Mouse (Mus musculus): ENCODE results near the gene Mlf2.
A peak's percentile ranks its signal among the peaks of the same experiment; 100 is the strongest.
"Not testable (repeated sequence)": the region's sequence is repeated elsewhere in the genome, so short reads cannot be mapped to it uniquely, and the experiment has no call there.

Gene Mlf2

DNA sequence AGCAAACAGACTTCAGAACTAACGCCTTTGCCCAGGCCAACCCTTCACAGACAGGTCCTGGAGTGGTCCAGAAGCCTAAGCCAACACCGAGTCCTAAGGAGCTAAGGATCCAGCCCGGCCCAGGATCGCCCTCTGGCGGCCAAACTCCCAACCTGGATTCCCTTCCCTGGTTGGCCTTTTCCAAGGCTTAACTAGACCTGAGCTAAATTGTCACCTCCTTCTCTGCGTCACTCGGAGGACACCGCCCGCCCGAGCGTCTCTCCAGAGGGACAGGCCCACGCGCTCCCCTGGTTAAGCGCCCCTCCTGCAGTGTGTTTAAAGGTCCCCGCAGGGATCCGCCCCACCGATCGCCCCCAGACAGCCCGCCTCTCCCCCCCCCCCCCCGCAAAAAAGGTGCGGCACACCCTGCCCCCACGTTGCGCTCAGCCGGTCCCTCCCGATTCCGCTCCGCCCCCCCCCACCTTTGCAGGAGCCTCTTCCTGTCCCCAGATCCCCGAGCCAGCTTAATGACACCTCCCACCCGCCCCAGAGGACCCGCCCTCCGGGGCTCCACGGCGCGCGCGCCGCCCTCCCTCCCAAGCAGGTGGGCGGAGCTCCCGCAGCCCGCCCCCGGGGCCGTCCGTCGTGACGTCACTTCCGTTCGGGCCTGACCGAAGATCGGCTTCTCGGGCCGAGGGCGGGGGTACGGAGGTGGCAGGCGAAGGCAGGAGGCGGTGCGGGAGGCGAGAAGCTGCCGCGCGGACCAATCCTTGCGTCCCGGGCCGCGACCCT lies at the start of gene Mlf2:
Gene Mlf2, plus strand, starts transcription at position 633 of the 771 bp plus-strand sequence.
- DNase-seq: peak; percentile 99

DNA sequence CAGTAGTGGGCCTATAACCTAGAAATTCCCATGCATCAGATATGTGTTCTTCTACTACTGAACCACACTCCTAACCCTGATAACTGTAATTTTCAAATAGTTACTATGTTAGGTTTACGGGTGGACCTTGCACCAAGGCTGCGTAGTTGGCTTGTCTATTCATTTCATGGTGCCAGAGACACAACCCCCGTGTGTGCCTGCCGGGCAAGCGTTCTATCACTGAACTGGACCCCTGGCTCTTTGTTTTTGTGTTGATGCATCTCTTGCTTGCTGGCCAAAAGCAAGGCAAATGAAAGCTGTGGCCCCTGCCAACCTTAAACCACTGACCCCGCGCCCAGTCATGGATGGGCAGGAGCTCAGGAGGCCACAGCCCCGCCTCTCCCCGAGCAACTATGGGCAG lies 49.4 kb upstream of the Mlf2 start:
- no peak for DNase-seq

DNA sequence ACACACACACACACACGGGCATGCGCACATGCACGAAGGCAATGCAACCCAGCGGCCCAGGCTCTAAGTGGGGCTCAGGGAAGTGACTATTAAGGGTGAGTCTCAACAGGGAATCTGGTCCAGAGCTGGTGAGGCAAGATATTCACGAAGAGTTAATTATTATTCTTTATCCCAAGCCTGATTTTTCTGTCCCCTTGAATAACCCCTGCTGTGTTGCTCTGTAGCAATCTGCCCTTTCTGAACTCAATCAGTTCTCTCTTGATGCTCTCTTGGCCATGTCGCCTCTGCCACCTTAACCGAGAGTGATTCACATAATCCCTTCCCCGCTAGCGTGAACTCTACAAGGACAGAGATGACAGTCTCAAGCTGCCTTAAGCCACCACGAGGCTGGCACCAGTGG lies 47.8 kb upstream of the Mlf2 start:
- DNase-seq: no peak

DNA sequence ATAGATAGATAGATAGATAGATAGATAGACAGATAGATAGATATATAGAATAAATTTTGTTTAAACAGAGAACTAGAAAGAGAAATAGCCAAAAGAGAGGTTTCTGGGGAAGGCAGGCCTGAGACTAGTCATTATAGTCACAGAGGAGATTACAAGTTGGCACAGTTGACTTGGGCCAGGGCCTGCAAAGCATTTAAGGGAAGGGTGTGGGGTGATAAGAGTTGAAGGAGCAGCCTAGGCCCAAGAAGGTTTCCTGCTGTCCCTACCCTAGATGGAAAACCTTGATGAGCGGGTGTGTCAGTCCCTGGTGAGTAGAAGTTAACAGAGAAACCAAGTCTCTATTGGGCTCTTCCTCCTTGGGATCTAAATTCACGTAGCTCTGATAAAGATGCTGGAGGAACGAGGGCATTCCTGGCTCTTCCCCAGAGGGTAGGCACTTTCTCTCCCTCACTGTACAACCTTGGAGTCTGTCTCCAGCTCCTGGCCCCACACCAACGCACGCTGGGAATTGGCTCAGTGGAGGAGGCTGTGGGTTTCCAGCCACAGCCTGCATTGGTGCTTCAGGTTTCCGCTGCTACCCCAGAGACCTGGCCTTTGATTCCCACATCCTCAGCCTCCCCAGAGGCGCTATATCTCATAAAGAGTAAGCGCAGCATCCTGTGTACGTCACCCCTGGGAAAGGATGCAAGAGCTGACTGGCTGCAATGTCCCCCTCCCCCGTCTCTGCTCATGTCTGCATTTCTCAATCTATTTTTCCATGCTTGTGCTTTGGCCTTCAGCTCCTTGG lies 46.3 kb upstream of the Mlf2 start:
- DNase-seq: peak; percentile 69 to 84

DNA sequence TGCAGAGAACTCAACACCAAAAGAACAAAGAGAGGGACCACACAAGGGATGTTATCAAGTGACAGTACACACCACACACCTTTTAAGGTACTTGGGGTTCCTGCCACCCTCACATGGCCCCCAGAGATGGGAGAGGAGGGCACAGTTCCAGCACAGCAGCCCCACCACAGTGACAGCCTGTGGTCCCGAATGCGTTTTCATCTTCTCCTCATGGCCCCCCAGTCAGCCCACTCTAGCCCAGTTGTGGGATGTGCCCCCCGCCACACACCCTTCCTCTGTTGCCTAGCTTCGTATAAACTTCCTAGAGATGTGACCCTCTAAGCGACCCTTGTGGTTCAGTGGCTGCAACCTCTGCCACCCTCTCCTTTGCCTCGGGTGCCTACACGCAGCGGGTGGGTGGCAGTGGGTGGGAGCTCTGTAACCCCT lies 45.2 kb upstream of the Mlf2 start:
- peak; percentile 72 to 79 for DNase-seq

DNA sequence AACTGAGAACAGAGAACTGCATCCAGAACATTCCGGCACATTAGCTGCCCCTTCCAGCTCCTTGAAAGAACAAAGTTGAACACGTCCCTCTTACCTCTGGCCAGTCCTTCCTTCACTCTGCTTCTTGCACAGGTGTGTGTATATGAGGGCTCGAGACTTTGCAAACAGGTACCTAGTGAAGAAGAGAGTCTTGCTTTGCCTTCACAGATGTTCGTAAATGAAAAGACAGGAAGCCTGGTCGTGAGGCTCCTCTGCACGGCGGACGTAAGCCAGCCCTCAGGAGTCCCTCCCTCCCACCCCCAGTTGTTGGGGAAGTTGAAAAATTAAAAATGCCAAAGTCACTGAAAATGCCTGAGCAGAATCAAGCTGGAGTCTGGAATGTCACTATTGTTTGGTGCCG lies 43.2 kb upstream of the Mlf2 start, which contains the start of gene Cd4:
Gene Cd4, minus strand, starts transcription at position 236 of the 400 bp plus-strand sequence.
- peak; percentile 54 to 68 for DNase-seq

DNA sequence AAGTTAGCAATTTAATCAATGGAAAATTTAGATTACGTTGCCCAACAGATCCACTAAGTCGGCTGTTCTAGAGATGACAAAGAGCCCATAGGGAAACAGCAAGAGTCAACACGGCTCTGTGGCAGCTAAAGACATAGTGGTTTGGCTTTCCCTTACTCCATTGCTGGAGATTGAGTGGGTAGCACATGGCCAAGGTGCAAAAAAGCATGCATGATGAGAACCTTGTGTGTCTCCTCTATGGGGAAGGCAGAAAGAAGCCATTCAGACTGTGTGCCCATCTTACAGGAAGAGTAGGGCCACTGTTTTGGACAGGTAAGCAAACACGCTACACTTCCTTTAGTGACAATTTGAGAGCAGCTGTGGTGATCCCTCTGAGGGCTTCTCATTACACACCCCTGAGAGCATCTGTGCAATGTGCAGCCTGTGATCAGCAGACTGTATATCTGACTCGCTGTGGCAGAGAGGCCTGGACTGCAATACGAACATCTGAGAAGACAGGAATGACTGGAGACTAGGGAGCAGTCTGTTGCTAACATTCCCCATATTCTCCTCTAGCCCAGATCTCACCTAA lies 42.5 kb upstream of the Mlf2 start:
- DNase-seq: peak in 1 of 2 experiments; percentile 51

DNA sequence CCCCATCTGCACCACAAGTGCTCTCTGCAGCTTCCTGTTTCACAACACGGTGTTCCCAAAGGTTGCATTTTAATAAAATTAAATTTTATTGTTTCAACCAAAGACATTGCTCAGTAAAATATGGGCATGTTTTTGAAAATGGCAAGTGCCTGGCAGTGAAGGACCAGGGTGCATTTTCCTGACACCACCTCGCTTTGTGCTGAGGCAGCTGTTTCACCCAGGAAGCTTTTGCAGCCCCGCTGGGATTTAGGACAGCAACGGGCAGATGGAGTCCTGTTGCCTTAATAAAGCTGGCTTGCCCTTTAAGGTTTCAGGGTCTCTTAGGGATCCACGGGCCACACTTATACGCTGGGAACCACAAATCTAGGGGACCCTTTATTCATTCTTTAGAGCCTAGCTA lies 40.2 kb upstream of the Mlf2 start:
- DNase-seq: no peak

DNA sequence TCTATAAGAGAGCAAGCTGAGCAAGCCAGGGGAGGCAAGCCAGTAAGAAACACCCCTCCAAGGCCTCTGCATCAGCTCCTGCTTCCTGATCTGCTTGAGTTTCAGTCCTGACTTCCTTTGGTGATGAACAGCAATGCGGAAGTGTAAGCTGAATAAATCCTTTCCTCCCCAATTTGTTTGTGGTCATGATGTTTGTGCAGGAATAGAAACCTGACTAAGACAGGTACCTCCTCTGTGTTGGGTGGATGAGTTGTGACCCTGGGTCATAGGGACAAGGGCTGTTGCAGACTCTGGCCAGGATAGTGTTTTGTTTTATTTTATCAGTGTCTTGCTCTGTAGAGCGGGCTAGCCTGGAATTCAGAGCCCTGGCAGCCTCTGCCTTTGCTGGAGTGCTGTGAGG lies 37.1 kb upstream of the Mlf2 start:
- DNase-seq: not testable (repeated sequence)

DNA sequence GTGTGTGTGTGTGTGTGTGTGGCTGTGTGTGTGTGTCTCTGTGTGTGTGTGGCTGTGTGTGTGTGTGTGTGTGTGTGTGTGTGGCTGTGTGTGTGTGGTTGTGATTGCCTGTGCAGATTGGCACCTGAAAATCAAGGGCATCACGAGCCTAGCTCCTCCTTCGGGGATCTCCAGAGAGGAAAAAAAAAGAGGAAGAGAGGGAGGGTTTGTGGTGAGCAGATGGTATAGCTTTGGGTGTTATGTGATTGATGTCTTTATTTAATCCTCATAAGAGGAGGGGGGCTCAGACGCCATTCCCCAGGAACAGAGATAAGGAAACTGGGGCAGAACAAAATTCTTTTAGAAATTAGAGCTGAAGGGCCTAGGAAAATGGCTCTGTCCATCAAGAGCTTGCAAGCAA lies 32.8 kb upstream of the Mlf2 start:
- DNase-seq: peak in 1 of 2 experiments; percentile 54

DNA sequence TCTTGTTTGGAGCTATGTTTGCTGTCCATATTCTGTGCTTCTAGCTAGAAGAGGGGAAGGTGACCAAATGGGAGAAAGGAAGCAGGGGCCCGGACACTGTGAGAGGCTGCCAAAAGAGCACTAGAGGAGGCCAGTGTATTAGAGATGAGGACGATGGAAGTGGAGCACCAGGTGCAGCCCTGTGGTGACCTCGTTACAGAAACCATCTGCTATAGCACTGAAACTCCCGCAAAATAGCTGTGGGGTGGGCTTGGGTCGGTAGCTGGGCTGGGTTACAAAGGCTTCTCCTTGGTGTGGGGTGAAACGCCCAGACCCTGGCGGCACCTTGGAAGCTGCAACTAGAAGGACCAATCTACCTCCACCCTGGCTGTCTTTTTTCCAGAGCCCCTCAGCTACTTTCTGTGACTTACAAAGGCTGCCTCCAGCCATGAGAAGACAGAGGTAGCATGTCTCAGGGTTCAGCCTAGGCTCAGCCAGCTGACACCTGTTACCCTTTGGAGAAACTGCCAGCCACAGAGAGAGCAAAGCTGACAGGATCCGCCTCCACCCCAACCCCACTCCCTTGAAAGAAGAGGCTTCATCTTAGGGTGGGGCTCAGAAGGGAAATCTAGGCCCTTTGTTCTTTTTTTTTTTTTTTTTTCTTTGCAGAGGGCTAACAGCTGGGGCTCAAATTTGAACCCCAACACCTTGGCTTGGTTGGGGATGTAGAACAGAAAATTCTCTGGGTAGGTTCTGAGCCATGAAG lies 31.0 kb upstream of the Mlf2 start:
- peak; percentile 85 to 93 for DNase-seq

DNA sequence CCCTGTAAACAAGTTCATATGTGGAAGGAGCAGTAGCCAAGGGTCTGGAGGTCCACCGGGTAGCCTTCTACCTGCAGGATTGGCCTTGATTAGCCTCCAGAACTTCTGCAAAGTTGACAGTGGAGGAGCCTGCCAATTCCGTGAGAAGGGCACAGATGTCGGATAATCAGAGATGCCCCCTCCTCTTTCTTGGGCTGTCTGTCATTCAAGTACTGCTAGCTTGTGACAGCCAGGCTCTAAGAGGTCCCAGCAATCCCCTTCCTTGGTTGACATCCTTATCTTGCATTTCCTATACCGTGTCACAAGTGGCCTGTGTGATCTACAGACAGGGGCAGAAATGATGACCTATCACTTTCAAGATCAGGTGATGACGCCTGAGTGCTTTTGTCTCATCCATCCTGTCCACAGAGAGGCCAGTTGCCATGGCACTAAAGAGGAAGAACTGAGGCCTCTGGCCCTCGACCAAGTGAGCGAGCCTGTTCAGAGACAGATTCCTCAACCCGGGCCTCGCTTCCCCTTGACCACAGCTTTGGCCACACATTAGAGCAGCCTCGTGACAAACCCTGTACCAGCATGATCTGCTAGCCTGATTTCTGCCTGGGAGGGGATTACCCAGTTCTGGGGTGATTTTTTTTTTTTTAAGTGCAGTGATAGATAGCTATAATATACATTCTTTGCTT lies 30.2 kb upstream of the Mlf2 start:
- DNase-seq: peak; percentile 61 to 63

DNA sequence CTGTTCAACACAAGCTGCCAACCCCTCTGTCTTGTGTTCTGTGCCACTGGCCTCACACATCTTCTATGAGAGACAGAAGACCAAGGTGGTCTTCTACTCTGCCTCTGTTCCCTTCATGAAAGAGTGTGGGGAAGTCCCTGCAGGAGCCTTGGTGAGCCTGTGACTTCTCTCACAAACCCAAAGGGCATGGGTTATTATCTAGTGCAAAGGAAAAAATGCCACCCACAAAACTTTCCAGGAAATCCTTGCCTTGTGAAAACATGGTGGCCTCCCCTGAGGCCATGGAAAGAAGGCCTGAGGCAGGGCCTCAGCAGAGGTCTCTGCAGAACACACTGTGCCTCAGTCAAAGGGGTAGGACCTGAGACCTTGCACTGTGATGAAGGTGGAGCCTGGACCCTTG lies 29.3 kb upstream of the Mlf2 start:
- DNase-seq: peak in 1 of 2 experiments; percentile 47

DNA sequence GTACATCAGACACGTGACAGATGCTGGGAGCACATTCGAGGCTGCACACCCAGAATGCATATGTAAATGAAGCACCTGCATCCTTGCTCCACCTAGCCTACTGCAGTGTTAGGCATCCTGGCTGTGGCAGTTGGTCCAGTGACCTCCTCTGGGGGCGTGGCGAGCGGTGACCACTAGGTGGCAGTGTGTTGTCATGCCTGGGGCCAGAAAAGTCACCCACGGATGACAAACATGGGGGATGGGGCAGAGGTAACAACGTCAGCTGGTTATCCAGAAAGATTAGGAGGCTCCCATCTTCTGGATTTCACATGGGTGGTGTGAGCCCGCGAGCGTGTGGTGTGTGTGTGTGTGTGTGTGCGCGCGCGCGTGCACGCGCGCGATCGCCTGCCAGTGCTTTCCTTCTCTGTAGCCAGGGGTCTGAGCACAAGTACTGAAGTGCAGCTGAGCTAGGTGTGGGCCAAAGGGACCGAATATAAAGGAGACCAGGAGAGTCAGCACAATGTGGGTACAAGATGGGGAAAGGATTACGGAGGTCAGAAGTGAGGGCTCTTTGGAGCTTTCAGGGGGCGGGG lies 27.5 kb upstream of the Mlf2 start:
- DNase-seq: peak; percentile 98 to 99

DNA sequence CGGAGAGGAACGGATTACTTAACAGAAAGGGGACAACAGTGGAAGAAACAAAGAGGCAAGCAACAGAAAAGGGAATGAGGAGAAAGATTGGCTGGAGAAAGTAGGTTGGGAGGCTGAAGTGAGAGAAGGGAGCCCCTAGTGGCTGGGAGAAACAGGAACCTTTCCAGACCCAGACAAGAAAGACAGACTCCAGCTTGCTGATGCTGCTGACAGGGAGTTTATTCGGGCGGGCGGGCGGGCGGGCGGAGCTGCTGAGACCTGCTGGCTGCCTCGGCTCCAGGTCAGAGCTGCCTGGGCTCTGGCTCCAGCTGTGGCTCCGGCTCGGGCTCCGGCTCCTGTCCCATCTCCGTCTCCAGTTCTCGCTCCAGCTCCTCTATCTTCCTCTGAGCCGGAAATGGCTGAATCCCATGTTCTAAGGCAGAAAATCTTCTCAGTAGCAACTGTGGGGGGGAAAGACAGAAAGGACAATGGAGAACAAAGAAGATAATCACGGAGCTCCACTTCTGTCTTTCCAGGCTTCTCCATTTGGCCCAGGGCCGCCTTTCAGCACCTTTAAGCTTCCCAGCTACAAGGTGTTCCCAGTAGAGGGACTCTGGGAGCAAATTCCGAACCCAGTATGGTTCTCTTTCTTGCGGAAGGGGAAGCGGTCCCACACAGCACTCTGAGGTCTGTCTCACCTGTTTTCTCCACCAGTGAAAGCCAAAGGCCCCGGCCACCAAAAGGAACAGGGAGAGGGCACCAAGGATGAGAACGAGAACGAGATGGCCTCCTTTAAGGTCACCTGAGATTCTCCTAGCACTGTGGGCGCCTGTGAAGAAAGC lies 26.8 kb upstream of the Mlf2 start:
- peak in 1 of 2 experiments; percentile 66 for DNase-seq

DNA sequence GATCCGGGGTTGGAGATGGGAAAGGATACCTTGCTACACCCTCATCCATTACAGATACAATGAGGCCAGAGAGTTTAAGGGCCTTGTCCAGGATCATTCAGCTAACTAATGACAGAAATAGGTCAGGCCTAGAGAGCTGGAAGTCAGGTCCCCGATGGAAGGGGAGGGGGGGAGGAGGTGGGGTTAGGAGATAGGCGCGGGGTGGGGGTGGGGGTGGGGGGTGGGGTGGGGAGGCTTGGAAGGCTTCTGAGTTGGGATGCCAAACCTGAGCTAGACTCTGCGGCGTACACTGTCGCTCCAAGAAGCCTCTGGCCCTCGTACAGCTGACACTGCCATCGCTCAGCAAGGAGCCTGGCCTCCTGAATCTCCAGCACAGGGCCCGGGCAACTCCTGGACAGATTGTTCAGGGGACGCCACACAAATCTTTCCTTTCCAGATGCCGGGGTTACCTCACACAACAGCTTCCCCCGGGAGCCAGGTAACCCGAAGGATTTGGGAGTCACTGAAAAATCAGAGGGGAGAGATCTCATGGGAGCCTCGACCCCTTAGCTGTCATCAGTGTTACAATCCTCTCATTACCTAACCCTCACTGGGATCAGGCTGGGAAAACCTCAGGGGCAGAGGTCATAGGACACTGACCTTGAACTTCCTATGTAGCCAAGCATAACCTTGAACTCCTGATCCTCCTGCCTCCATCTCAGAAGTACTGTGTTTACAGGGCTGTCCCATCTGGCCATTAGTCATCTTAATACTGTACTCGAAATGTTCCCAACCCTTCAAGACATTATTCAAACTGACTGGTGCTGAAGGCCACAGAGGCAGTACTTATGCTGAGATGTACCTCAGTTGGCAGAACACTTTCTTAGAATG lies 26.0 kb upstream of the Mlf2 start:
- no peak for DNase-seq

DNA sequence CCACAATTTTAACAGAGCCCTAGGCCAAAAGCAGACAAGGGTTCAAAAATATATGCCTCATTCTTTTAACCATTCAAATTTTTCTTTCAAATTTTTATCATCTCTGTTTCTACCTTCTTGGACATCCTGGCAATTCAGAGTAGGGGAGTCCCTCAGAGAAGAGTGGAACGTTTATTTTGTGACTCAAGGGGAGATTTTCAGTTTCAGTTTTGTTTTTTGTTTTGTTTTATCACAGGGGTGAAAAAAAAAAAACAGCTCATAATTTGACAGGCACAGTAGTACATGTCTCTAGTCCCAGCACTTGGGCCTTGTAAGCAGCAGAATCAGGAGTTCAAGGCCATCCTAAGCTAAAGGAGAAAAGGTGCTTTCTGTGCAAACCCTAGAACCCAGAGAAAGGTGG lies 23.4 kb upstream of the Mlf2 start:
- no peak for DNase-seq

DNA sequence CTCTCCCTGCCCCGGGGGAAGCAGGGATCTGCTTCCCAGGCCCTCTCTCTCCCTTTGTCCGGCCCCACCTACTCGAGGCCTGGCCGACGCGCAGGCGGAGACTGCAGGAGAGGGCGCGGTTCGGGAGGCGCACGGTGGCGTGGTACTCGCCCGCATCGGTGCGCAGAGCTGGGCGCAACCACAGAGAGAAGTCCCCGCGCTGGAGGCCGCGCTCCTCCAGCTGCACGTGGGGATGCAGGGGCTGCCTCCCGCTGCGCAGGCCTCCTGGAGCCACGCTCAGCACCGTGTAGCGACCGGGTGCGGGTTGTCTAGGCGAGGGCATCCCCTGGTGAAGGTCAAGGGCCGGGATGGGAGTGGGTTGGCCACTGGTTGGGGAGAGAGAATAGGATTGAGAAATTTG lies 21.2 kb upstream of the Mlf2 start:
- DNase-seq: peak; percentile 28 to 48

DNA sequence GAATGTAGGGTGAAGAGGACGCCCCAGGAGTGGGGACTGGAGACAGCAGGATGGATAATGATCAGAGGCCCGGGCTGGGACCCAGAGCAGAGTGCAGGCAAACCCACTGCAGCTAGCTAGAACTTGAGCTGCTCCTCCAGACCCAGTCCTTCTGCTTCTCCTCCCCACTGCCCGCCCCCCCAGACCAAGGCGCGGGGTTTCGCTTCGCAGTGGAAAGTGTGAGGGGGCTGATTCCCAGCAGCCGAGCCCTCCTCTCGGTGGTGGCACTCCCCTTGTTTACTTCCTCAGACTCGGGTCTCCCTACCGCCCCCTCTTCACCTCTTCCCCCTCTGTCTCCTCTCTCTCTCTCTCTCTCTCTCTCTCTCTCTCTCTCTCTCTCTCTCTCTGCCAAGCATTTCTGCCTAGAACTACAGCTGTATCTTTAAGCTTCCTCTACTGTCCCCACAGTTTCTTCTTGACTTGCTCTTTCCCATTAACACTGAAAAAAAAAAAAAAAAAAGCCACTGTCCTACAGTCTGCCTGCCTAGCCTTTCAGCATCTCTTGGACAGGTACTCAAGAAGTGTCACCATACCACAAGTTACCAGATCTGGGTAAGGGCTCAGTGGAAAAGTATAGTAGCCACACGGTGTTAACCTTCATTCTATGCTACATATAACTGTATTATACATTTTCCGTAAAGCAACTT lies 19.5 kb upstream of the Mlf2 start, which contains the start of gene Lag3:
Gene Lag3, minus strand, starts transcription at position 173 of the 686 bp plus-strand sequence.
- peak; percentile 61 to 78 for DNase-seq
